Mouse (Mus musculus) cerebellum, adult 11-12 months (tissue): ENCODE measurements around the gene Washc3.

Experiments used
- DNase-seq: peaks from one replicate; pipeline ENCODE4 v3.0.0; 2022

Washc3 gene

GRCm38 (mm10) chr10:88261186-88261585 is 60.3 kb downstream of the Washc3 start:
- DNase-seq = no peak

- no peak for DNase-seq
Measured at GRCm38 (mm10) chr10:88263383-88263782, 62.5 kb downstream of the Washc3 start.

- no peak for DNase-seq
Measured at GRCm38 (mm10) chr10:88274045-88274444, 73.2 kb downstream of the Washc3 start.

- DNase-seq = no peak
Measured at GRCm38 (mm10) chr10:88281699-88282098, 80.8 kb downstream of the Washc3 start.

GRCm38 (mm10) chr10:88284343-88284990 is 83.6 kb downstream of the Washc3 start:
- DNase-seq = no peak

GRCm38 (mm10) chr10:88287261-88287660 is 86.4 kb downstream of the Washc3 start:
- DNase-seq = no peak

- DNase-seq = no peak
Measured at GRCm38 (mm10) chr10:88288061-88288460, 87.2 kb downstream of the Washc3 start.

- DNase-seq = no peak
Measured at GRCm38 (mm10) chr10:88295091-88295490, 94.2 kb downstream of the Washc3 start.
